Mouse (Mus musculus) heart, embryonic 14.5 days (tissue): Measurements from ENCODE around the gene Fam241a. TPM values are rescaled to one million over a fixed set of nuclear protein-coding genes. Genes with fewer than 3 reads are reported as not detected.

Experiments
- ATAC-seq: fragments of 200-750 bp; cut with Nextera tagmentation; 2 replicates; pipeline ENCODE4 v1.8.0; 2017; ENCODE audit warnings: low read depth, moderate TSS enrichment; ENCODE audit not compliant: insufficient number of reproducible peaks, insufficient read depth, low FRiP score
- H3K27ac ChIP-seq, 2 experiments: fragments of 200-500 bp in 1 of 2; fragments of 300-500 bp in 1 of 2; sonication (generic) in 1 of 2; replicated peaks in 1 of 2; 2 replicates each; pipeline ENCODE4 v1.5.1; 2012 to 2014; ENCODE audit warnings: low read depth in 2 of 2, low read length in 2 of 2, control low read depth in 1 of 2, mild to moderate bottlenecking in 1 of 2, mixed read lengths in 1 of 2; ENCODE audit not compliant: control insufficient read depth in 1 of 2, insufficient read depth in 1 of 2
- H3K27me3 ChIP-seq: fragments of 300-500 bp; sonication (generic); 2 replicates; pipeline ENCODE4 v1.6.1; 2014; ENCODE audit warnings: mild to moderate bottlenecking, low read length, control low read depth; ENCODE audit not compliant: control insufficient read depth, insufficient read depth
- H3K36me3 ChIP-seq: fragments of 300-500 bp; sonication (generic); 2 replicates; pipeline ENCODE4 v1.6.1; 2014; ENCODE audit warnings: mild to moderate bottlenecking, control low read depth, low read length, mixed read lengths; ENCODE audit not compliant: control insufficient read depth, insufficient read depth
- H3K4me1 ChIP-seq, 2 experiments: fragments of 200-500 bp in 1 of 2; fragments of 300-500 bp in 1 of 2; sonication (generic) in 1 of 2; 2 replicates each; pipeline ENCODE4 v1.6.1; 2012 to 2014; ENCODE audit warnings: low read length in 2 of 2, control low read depth in 1 of 2, mixed read lengths in 1 of 2; ENCODE audit not compliant: control insufficient read depth in 2 of 2, insufficient read depth in 2 of 2
- H3K4me2 ChIP-seq: fragments of 300-500 bp; sonication (generic); 2 replicates; pipeline ENCODE4 v1.6.1; 2014; ENCODE audit warnings: mild to moderate bottlenecking, low read length
- H3K4me3 ChIP-seq, 2 experiments: fragments of 200-500 bp in 1 of 2; fragments of 300-500 bp in 1 of 2; sonication (generic) in 1 of 2; 2 replicates each; pipeline ENCODE4 v1.5.1; 2012 to 2014; ENCODE audit warnings: low read length in 2 of 2, mild to moderate bottlenecking in 2 of 2, control low read depth in 1 of 2, low read depth in 1 of 2, moderate library complexity in 1 of 2; ENCODE audit not compliant: control insufficient read depth in 1 of 2, insufficient read depth in 1 of 2
- H3K9ac ChIP-seq: fragments of 300-500 bp; sonication (generic); 2 replicates; pipeline ENCODE4 v1.6.1; 2014; ENCODE audit warnings: mild to moderate bottlenecking, low read length
- H3K9me3 ChIP-seq: fragments of 300-500 bp; sonication (generic); 2 replicates; pipeline ENCODE4 v1.6.1; 2016; ENCODE audit warnings: low read length, control low read depth; ENCODE audit not compliant: control insufficient read depth
- WGBS: fragments of 180-500 bp; shearing (Covaris S2); extraction: QIAGEN DNeasy Blood & Tissue Kit; methylation state at CpG from one replicate; pipeline ENCODE4 v1.1.7; 2014; 5-methylcytosine and 5-hydroxymethylcytosine counted together
- polyA plus RNA-seq: library from polyadenylated mRNA; unstranded; fragments of >200 nt; fragmentation: Nextera tagmentation; extraction: Ambion mirVana; gene quantifications from 2 replicates; pipeline ENCODE4 v1.2.1, GENCODE M21; 2014

Fam241a gene
- 10.2 and 10.3 TPM in 2 replicates for polyA plus RNA-seq

- 0 out of 4 replicates have a peak, but pooled peaks cover 0 to 5% of the 10 kb centered on the region in 2 experiments for H3K4me1 ChIP-seq
- peak within 1 kb of the TSS; percentile 75 for H3K4me2 ChIP-seq
- WGBS = under 1% methylated on average over 81 of the region's 94 CpGs
- peak within 1 kb of the TSS; percentile 81 for H3K9ac ChIP-seq
- no peaks in the 10 kb centered on the region for H3K36me3 ChIP-seq
- no peaks in the 10 kb centered on the region for H3K27me3 ChIP-seq
- peak within 1 kb of the TSS; percentile 59 to 67 for H3K27ac ChIP-seq
- H3K9me3 ChIP-seq = no peaks in the 10 kb centered on the region
- peak; percentile 94 for ATAC-seq
- peak within 1 kb of the TSS; percentile 81 to 94 for H3K4me3 ChIP-seq
These were observed at the start of gene Fam241a for GRCm38 (mm10) chr3:127895792-127896541. TSS of gene Fam241a (minus strand) at chr3:127896324.

GRCm38 (mm10) chr3:127932453-127932852 is 36.3 kb upstream of the Fam241a start:
- no peak overlapping the region for H3K4me3 ChIP-seq
- no peak overlapping the region for H3K27ac ChIP-seq
- no peak overlapping the region for H3K4me2 ChIP-seq
- H3K9me3 ChIP-seq = no peaks in the 10 kb centered on the region
- no peaks in the 10 kb centered on the region for H3K36me3 ChIP-seq
- 84% methylated on average over 11 of the region's 11 CpGs for WGBS
- H3K4me1 ChIP-seq = peaks cover 4 to 8% of the 10 kb centered on the region in 2 experiments
- ATAC-seq = no peak
- no peak overlapping the region for H3K9ac ChIP-seq
- H3K27me3 ChIP-seq = no peaks in the 10 kb centered on the region

GRCm38 (mm10) chr3:127930326-127931012 is 34.3 kb upstream of the Fam241a start:
- peak overlapping the region; percentile 12 to 57; a peak in 2 of 4 replicates for H3K27ac ChIP-seq
- H3K4me1 ChIP-seq = peaks cover 7 to 8% of the 10 kb centered on the region in 2 experiments
- WGBS = 65% methylated on average over 9 of the region's 9 CpGs
- no peak overlapping the region for H3K9ac ChIP-seq
- H3K9me3 ChIP-seq = no peaks in the 10 kb centered on the region
- no peak overlapping the region for H3K4me3 ChIP-seq
- 0 out of 2 replicates have a peak, but pooled peaks have one; percentile 26 for ATAC-seq
- H3K4me2 ChIP-seq = 0 out of 2 replicates have a peak overlapping the region, but pooled peaks have one; percentile 9
- no peaks in the 10 kb centered on the region for H3K36me3 ChIP-seq
- H3K27me3 ChIP-seq = no peaks in the 10 kb centered on the region

DNA sequence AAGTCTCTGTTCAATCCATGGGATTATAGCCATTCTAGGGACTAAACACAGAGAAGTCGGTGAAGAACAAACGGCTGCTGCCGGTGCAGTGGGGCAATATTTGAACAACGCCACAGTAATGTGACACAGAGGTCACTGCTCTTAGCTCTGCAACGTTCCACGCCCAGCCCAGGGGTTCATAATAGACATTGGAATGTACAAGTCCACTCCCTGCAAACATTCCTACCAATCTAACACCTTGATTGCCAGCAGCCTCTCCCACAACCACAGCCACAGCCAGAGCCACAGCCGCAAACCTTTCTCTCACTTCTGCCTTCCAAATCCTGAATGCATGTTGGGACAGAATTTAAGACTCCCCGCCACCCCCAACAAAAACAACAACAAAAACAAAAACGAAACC is 33.8 kb upstream of the Fam241a start:
- no peaks in the 10 kb centered on the region for H3K9me3 ChIP-seq
- no peak overlapping the region for H3K9ac ChIP-seq
- H3K4me2 ChIP-seq = 0 out of 2 replicates have a peak overlapping the region, but pooled peaks have one; percentile 9
- H3K27ac ChIP-seq = peak overlapping the region; percentile 12 to 57; a peak in 2 of 4 replicates
- no peak overlapping the region for H3K4me3 ChIP-seq
- H3K4me1 ChIP-seq = peaks cover 7 to 8% of the 10 kb centered on the region in 2 experiments
- WGBS = 42% methylated on average over 9 of the region's 9 CpGs
- ATAC-seq = peak; percentile 51
- no peaks in the 10 kb centered on the region for H3K27me3 ChIP-seq
- H3K36me3 ChIP-seq = no peaks in the 10 kb centered on the region

DNA sequence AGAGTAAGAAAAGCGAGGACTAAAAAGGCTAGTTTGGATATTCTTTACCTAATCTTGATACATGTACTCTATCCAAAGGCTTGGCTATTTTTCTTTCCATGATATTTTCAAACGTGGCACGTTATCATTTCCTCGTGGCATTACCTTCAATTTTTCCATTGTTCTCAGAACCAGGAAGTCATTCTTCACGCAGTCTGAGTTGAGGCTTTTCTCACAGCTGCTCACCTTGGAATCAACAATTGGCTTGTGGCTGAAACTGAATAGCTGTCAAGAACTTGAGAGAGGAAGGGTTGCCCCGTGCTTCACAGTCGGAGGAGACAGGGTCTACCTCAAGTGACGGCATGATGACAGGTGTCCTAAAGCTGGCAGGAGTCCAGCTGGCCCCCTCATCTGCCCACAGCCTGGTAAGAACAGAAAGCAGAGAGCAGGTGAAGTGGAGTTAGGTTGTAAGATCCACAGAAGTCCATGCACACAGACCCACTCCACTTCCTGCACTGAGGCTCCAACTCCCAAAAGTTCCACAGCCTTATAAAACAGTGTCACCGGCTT is 30.6 kb upstream of the Fam241a start:
- Histone ChIP-seq H3K27ac (no peak overlapping the region), H3K9ac (no peak overlapping the region), H3K4me1 (peaks cover 7 to 8% of the 10 kb centered on the region in 2 experiments), H3K36me3 (no peaks in the 10 kb centered on the region), H3K27me3 (no peaks in the 10 kb centered on the region), H3K4me2 (no peak overlapping the region), H3K4me3 (no peak overlapping the region), H3K9me3 (no peaks in the 10 kb centered on the region)
- 37% methylated on average over 9 of the region's 9 CpGs for WGBS
- no peak for ATAC-seq

DNA sequence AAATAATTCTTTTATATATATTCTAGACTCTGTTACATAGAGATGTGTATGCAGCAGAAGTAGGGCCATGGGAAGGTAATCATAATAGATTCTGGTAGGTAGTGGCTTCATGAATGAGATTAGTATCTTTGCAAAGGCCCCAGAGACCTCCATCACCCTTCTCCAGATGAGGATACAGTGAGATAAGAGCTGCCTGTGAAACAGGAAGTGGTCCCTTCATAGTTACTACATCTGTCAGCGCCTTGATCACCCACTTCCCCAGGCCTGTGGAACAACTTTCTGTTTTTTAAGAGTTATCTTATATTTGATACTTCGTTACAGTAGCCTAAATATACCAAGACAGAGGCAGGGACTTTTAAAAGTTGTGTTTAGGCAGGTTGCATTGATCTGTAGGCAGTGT is 28.3 kb upstream of the Fam241a start:
- no peak for ATAC-seq
- Histone ChIP-seq H3K27ac (no peak overlapping the region), H3K4me3 (no peak overlapping the region), H3K4me2 (no peak overlapping the region), H3K9ac (no peak overlapping the region), H3K27me3 (no peaks in the 10 kb centered on the region), H3K4me1 (peaks cover 0 to 3% of the 10 kb centered on the region in 2 experiments; a peak in 2 of 4 replicates), H3K36me3 (no peaks in the 10 kb centered on the region), H3K9me3 (no peaks in the 10 kb centered on the region)
- WGBS = 60% methylated on average over 2 of the region's 2 CpGs

GRCm38 (mm10) chr3:127923183-127923582 is 27.1 kb upstream of the Fam241a start:
- WGBS = 47% methylated on average over 2 of the region's 2 CpGs
- H3K36me3 ChIP-seq = no peaks in the 10 kb centered on the region
- no peak for ATAC-seq
- no peaks in the 10 kb centered on the region for H3K27me3 ChIP-seq
- no peak overlapping the region for H3K9ac ChIP-seq
- H3K4me1 ChIP-seq = peaks cover 0 to 3% of the 10 kb centered on the region in 2 experiments; a peak in 2 of 4 replicates
- H3K4me3 ChIP-seq = no peak overlapping the region
- no peak overlapping the region for H3K27ac ChIP-seq
- no peak overlapping the region for H3K4me2 ChIP-seq
- H3K9me3 ChIP-seq = no peaks in the 10 kb centered on the region
